Mouse (Mus musculus) lung, postnatal 36 days (tissue): ENCODE results near the gene Suv39h2.

ENCODE experiments used
- DNase-seq: peaks from one replicate; pipeline ENCODE4 v3.0.0; 2022; ENCODE audit warnings: mixed read lengths

Suv39h2 gene

GRCm38 (mm10) chr2:3422548-3422947, 52.3 kb downstream of the Suv39h2 start, which contains the start of gene Meig1:
Gene Meig1 (minus strand): TSS chr2:3422648.
- DNase-seq = no peak

- DNase-seq = no peak
Observed at GRCm38 (mm10) chr2:3420157-3420556, 54.7 kb downstream of the Suv39h2 start.

- DNase-seq = peak; percentile 97
Observed at GRCm38 (mm10) chr2:3418883-3419431, 55.9 kb downstream of the Suv39h2 start.

- DNase-seq = no peak
Observed at GRCm38 (mm10) chr2:3415676-3416075, 59.2 kb downstream of the Suv39h2 start.

- DNase-seq = peak; percentile 80
Observed at GRCm38 (mm10) chr2:3414241-3414640, 60.6 kb downstream of the Suv39h2 start.

- DNase-seq = no peak
Observed at GRCm38 (mm10) chr2:3407756-3408155, 67.1 kb downstream of the Suv39h2 start.

GRCm38 (mm10) chr2:3405981-3406380, 68.8 kb downstream of the Suv39h2 start:
- no peak for DNase-seq
